Mouse (Mus musculus) urinary bladder, adult 18-20 months (tissue): ENCODE data around the gene Pde10a.

Source experiments
- DNase-seq, 2 experiments: peaks; one replicate each; pipeline ENCODE4 v3.0.0; 2022; ENCODE audit warnings: low spot score in 2 of 2, mixed read lengths in 2 of 2

Gene Pde10a

DNA sequence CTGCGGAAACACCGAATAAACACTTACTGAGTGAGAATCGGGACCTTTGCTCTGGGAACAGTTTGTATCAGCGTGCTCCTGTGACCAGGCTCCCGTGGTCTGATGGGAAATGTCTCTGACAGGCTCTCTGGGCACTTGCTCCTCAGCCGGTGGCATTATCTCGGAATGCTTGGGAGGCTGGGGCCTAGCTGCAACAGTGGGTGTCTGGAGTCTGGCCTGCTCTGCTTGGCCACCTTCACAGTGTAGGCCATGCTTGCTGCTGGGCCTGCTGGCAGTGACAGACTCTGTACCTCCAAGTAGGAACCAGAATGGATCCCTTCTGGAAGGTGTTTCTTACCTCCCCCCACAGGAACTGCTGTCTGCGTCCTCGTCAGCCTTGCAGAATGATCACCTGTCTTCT is 362.9 kb downstream of the Pde10a start:
- DNase-seq: no peak

- DNase-seq: no peak
These were observed 363.5 kb downstream of the Pde10a start for GRCm38 (mm10) chr17:8888639-8889038.

DNA sequence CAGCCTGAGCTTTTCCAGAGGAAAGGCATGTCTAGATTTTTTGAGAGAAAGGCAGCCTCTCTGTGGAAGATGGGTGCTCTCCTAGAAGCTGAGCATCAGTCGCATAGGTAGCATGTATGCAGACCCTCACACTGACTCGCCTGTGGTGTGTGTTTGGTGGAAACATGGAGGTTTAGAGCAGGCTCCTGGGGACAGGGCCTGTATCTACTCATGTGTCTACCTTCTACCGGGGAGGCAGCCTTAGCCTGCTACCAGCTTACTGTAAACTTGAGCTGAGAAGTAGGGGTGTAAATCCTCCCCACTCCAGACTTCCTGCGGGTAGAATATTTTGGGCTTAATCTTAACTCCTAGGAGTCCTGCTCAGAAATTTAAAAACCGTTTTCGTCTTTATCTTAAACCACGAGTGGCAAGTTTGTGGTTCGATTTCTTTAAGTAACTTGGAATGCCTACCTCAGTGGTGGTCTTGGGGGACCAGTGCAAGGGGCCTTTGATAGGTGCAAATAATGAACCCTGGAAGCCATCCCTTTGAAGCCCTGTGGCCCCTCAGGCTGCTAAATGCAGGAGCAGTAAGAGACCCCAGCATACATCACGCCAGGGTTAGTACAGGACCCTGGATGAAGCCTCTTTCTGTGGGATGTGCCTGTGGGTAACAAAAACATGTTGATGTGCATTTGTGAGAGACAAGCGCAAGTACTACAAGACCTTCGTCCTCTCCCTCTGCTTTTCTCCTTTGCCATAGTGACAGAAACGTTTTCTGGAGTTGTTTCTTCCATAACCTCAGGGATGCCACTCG is 367.2 kb downstream of the Pde10a start:
- DNase-seq: no peak

DNA sequence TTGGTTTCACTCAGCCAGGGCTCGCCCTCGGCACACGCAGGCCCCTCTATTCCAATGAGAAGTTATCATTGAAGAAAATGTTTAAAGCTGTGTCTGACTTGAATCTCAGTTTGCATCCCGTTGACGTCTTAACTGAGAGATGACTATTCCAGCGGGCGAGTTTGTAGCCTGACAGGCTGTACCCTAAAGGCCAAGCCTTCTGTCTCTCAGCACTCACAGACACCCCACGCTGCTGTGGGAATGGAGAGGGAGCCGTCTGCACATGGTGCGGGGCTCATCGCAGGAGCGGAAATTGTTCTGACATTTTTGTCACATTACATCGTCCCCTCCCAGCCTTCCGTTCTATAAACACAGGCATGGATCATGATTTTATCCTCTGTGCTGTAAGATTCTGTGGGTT is 370.8 kb downstream of the Pde10a start:
- no peak for DNase-seq

DNA sequence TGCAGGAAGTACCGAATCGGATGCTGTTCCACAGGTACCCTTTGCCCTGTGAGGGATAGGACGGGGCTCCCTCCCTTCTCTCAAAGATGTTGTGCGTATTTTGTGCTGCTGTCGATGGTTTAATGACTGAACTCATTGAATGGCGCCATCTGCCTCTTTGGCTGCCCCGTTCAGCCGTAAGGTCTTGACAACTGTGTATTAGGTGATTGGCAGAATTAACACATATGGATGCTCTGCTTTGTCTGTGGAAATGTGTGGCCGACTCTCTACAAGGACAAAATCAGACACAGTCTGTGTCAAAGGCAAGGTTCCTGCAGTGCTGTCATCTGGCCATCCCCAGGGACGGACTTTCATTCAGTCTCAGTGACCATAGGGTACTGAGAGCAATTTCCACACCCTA is 372.6 kb downstream of the Pde10a start:
- DNase-seq: no peak

GRCm38 (mm10) chr17:8898221-8898620 is 373.0 kb downstream of the Pde10a start:
- DNase-seq: no peak

DNA sequence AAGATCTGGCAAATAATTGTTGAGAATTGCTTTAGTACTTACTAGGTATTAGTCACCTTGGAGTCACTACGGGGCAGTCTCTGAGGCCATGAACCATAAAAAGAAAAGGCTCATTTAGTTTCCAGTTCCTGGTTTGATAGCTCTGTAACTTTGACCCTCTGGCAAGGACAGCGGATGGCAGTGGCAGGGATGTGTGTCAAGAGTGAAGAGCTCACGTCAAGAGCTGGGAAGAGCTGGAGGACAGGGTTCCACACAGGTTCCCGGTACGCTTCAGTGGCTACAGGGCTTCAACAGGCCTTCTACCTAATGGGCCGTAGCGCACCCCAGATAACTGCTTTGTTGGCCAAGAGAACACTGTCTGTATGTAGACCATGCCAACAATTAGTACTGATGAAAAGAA is 374.0 kb downstream of the Pde10a start:
- DNase-seq: no peak

DNA sequence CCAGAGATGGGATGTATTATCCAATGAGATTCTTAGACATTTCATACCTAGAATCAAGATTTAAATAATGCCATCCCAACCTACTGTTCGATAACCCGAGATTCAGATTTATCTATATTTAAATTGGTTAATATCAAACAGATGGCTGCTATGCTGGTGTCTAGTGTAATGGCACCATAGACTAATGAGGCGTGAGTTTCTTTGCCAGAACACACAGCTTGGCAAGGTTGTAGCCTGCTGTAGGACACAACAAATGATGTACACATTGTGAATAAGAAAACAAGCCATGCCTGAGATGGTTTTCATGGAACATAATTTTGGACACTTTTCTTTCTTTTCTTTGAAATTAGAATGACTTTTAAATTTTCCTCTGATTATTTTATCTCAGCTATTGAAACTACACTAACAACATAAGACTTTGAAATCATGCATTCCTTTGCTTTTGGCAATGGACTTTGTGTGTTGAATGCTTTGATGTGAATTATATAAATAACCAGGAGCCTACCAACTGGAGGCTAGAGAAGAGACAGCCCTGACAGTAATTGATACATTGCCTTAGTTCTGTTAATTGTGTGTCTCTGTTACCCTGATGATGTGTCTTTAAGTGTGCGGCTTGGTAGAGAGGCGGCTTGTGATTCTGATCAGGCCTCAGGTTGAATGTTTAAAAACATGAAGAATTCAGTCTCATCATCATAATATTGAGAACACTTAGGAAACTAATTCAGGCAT is 378.5 kb downstream of the Pde10a start:
- DNase-seq: no peak

- DNase-seq: no peak
These were observed 385.4 kb downstream of the Pde10a start for GRCm38 (mm10) chr17:8910571-8910970.

GRCm38 (mm10) chr17:8912933-8913332 is 387.8 kb downstream of the Pde10a start:
- DNase-seq: no peak

DNA sequence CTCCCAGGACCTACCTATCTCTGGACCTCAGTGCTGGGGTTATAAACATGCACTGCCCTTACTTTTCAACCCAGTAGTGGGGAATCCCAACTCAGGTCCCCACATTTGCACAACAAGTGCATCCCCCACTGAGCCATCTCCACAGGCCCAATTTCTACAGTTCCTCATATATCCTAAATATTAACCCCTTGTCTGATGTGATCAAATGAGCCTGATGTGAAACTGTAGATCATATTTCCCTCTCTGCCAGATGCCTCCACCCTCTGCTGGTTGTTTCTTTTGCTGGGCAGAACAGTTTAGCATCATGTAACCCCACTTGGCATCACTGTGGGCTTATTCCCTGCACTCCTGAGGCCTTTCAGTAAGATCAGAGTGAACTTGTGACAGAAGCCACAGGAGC is 390.5 kb downstream of the Pde10a start:
- no peak for DNase-seq

GRCm38 (mm10) chr17:8923074-8923473 is 397.9 kb downstream of the Pde10a start:
- no peak for DNase-seq

DNA sequence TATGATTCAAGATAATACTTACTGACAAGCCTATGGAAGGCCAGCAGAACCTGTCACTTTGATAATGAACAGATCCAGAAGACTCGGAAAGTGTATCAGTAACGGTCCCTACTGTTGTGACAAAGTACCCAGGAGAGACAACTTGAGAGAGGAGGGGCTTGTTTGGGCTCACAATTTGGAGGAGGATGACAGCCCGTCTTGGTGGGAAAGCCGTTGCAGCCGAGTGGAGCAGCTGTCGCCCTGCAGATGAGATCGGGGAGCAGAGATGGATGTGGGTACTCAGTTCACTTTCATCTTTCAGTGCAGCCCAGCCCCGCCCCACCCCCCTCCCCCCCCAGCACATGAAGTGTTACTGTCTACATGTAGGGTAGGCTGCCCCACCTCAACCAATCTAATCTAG is 398.6 kb downstream of the Pde10a start:
- DNase-seq: no peak

GRCm38 (mm10) chr17:8925819-8926383 is 400.7 kb downstream of the Pde10a start:
- DNase-seq: no peak

DNA sequence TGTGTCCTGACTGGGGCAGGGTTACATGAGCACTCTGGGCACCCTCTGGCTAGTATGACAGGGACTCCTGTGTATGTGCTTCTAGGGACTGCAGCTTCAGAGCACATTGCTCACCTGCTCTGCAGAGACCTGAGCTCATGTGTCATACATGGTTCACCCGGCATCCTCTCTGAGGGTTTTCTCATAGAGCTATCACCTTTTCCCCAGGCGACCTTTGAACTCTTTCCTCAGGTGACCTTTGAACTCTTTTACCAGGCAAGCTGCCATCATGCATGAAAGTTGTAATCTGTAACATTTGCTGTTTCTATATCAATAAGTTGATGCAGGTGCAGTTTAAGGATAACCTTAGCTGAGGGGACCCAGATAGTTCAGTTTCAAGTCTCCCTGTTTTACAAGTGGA is 403.4 kb downstream of the Pde10a start:
- DNase-seq: no peak

- DNase-seq: no peak
These were observed 404.5 kb downstream of the Pde10a start for GRCm38 (mm10) chr17:8929636-8930035.

DNA sequence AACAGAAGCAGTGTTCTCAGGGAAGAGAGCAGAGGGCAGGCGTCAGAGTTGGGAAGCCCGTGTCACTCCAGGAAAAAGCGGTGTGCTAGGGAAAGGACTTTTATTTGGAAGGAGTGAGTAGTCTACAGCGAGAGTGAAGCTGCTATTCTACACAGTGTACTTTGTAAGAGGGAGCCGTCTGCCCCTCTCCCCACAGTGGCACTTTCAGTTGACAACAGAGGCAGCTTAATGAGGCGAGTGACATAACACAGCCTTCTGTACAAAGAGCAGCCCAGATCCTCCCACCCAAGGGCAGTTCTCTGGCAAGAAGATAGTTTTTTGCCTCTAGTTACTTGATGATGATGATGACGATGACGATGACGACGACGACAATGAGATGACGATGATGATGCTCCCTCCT is 410.4 kb downstream of the Pde10a start:
- DNase-seq: no peak

- no peak for DNase-seq
These were observed 411.4 kb downstream of the Pde10a start for GRCm38 (mm10) chr17:8936603-8937002.

DNA sequence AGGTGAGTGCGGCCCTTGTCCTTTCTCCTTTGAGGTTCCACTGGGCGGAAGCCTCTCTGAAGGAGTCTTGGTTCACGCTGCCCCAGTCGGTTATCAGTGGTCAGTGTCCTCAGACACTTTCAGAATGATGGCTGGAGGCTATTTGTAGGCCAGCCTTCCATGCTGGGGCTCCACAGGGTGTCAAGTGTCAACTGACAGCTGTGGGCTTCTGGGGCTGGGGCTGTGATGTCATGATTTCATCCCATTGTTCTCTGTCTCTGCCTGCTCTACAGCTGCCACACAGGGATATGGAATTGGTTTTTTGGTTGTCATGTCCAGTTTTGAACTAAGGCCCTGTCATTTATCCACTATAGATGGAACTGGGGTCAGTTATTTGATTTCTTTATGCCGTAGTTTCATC is 426.4 kb downstream of the Pde10a start:
- DNase-seq: no peak

- DNase-seq: no peak
These were observed 427.8 kb downstream of the Pde10a start for GRCm38 (mm10) chr17:8952951-8953350.

GRCm38 (mm10) chr17:8958125-8958524 is 433.0 kb downstream of the Pde10a start:
- no peak for DNase-seq

DNA sequence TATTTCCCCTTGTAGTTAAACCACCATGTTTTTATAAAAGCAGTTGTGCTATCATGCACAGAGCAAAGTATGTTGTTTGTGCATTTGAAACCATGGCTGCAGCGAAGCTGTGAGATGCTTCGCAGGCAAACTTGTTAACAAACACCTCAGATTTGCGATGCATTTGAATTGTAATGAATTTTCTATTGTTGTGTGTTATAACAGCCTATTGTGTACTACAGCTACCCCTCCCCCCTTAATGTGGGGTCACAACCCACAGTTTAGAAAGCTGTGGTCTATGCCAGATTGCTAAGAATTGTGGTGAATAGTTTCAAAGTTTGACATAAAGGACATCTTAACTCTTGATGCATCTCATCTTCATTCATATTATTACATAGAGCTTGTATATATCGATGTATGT is 435.2 kb downstream of the Pde10a start:
- DNase-seq: no peak

DNA sequence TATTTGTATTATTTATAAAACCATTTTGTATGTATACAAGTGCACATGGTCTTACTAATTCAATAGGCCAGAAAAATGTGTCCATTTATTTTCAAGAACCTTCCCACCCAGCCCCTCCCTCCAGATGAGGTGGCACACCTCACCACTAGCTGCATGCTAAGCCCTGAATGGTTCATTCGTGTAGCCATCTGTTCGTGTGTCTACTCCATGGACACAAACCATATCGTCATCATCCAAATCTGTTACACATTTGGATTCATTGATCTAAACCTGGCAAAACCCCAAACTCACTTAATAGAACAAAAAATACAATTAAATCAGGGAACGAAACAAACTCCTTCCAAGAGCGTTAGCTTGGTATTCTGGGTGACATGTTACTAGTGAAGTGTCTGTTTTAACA is 435.9 kb downstream of the Pde10a start:
- no peak for DNase-seq
